9 mouse cellular contexts compared by ENCODE assay signal in the genomic region with DNA sequence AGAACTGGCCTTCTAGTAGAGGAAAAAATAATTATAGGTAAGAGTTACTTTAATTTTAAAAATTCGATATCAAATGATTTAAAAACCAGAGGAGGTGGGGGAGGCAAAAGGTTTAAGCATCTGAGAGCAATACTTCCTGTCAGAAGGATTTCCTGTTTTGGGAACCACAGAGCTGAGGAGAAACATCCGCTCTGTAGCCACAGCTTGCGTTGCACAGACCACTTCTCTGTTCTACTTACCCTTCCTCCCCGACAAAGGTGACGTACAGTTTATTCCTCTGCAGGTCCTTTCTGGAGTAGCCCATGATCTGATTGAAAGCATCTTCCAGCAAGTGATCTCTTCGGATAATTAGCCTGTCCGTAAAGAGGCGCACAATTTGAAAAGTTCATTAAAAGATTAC.
A peak's percentile ranks its signal among the peaks of the same experiment; 100 is the strongest.
DNase-seq lines count a peak whose midpoint lies in the region; ATAC-seq and TF ChIP-seq lines count a peak whose summit lies in the region.
"Had no signal": no experiment of that assay in that cellular context is flagged by ENCODE, and none has a peak within 500 bp of the region (broad histone marks: within the 10 kb centered on the region; RNA-seq: fewer than 3 reads in every experiment).

No protein-coding gene starts in this region.

- H3K4me2 ChIP-seq in lung, embryonic 16.5 days (ENCODE audit: low read depth, low read length): no peak overlapping the region
- H3K4me2 ChIP-seq in hindbrain, embryonic 13.5 days: no peak overlapping the region
- H3K4me2 ChIP-seq in midbrain, embryonic 14.5 days (ENCODE audit: low read length): no peak overlapping the region

- peaks cover 31% of the 10 kb centered on the region for H3K36me3 ChIP-seq in heart, adult 2 months (ENCODE audit: control insufficient read depth, insufficient read depth, low read length)
- peaks cover 7% of the 10 kb centered on the region; the same call in 1 of the 2 replicates for H3K36me3 ChIP-seq in heart, embryonic 10.5 days
- H3K36me3 ChIP-seq in lung, embryonic 16.5 days (ENCODE audit: control insufficient read depth, insufficient read depth, low read length): no peaks in the 10 kb centered on the region
- no peaks in the 10 kb centered on the region for H3K36me3 ChIP-seq in splenic B cell, adult 2 months (ENCODE audit: control insufficient read depth, insufficient read depth, low read length, poor library complexity, severe bottlenecking)
- H3K36me3 ChIP-seq in hindbrain, embryonic 13.5 days: peaks cover 10% of the 10 kb centered on the region
- peaks cover 4% of the 10 kb centered on the region; the same call in 1 of the 2 replicates for H3K36me3 ChIP-seq in midbrain, embryonic 14.5 days (ENCODE audit: control insufficient read depth, insufficient read depth, low read length)

- no peaks in the 10 kb centered on the region for H3K79me2 ChIP-seq in heart, adult 2 months (replicated peaks; ENCODE audit: control insufficient read depth, insufficient read depth, low read length)

- no peaks in the 10 kb centered on the region for H3K9me3 ChIP-seq in heart, embryonic 10.5 days
- no peaks in the 10 kb centered on the region for H3K9me3 ChIP-seq in lung, embryonic 16.5 days (ENCODE audit: control insufficient read depth, low read length)
- no peaks in the 10 kb centered on the region for H3K9me3 ChIP-seq in hindbrain, embryonic 13.5 days
- no peaks in the 10 kb centered on the region for H3K9me3 ChIP-seq in midbrain, embryonic 14.5 days (ENCODE audit: control insufficient read depth, low read length)

- 50% methylated on average over 8 of the region's 8 CpGs for WGBS in heart, adult 2 months
- 77% methylated on average over 8 of the region's 8 CpGs for WGBS in heart, embryonic 10.5 days
- 59% methylated on average over 8 of the region's 8 CpGs for WGBS in lung, embryonic 16.5 days
- WGBS in hindbrain, embryonic 13.5 days: 94% methylated on average over 8 of the region's 8 CpGs
- 91% methylated on average over 8 of the region's 8 CpGs for WGBS in midbrain, embryonic 14.5 days

- no peak overlapping the region for H3K9ac ChIP-seq in heart, adult 2 months (ENCODE audit: low read depth, low read length)
- no peak overlapping the region for H3K9ac ChIP-seq in lung, embryonic 16.5 days (ENCODE audit: low read length)
- no peak overlapping the region for H3K9ac ChIP-seq in hindbrain, embryonic 13.5 days
- no peak overlapping the region for H3K9ac ChIP-seq in midbrain, embryonic 14.5 days (replicated peaks; ENCODE audit: low read length)

- H3K27me3 ChIP-seq in heart, adult 2 months (ENCODE audit: control insufficient read depth, insufficient read depth, low read length): no peaks in the 10 kb centered on the region
- H3K27me3 ChIP-seq in heart, embryonic 10.5 days (ENCODE audit: insufficient read depth, poor library complexity, severe bottlenecking): no peaks in the 10 kb centered on the region
- no peaks in the 10 kb centered on the region for H3K27me3 ChIP-seq in lung, embryonic 16.5 days (ENCODE audit: control insufficient read depth, insufficient read depth, low read depth, low read length)
- H3K27me3 ChIP-seq in splenic B cell, adult 2 months (ENCODE audit: control insufficient read depth, insufficient read depth, low read length, poor library complexity, severe bottlenecking): no peaks in the 10 kb centered on the region
- no peaks in the 10 kb centered on the region for H3K27me3 ChIP-seq in hindbrain, embryonic 13.5 days
- H3K27me3 ChIP-seq in midbrain, embryonic 14.5 days (ENCODE audit: control insufficient read depth, insufficient read depth, low read length): no peaks in the 10 kb centered on the region
- H3K27me3 ChIP-seq: Patski had no signal

- no peak overlapping the region for H3K4me3 ChIP-seq in heart, adult 2 months
- H3K4me3 ChIP-seq in heart, embryonic 10.5 days: no peak overlapping the region
- no peak overlapping the region for H3K4me3 ChIP-seq in brown adipose tissue, adult 24 weeks (ENCODE audit: insufficient read depth, low read depth, low read length)
- H3K4me3 ChIP-seq in lung, embryonic 16.5 days (ENCODE audit: low read length): no peak overlapping the region
- no peak overlapping the region for H3K4me3 ChIP-seq in hindbrain, embryonic 13.5 days
- H3K4me3 ChIP-seq in midbrain, embryonic 14.5 days (replicated peaks; ENCODE audit: low read depth, low read length): no peak overlapping the region

- H3K27ac ChIP-seq in heart, adult 2 months: peak overlapping the region; percentile 67
- H3K27ac ChIP-seq in heart, embryonic 10.5 days: no peak overlapping the region
- H3K27ac ChIP-seq in brown adipose tissue, adult 24 weeks (replicated peaks; ENCODE audit: low read depth, low read length): peak overlapping the region; percentile 64
- 0 out of 2 replicates have a peak overlapping the region, but pooled peaks have one; percentile 27 for H3K27ac ChIP-seq in lung, embryonic 16.5 days (ENCODE audit: low read length)
- no peak overlapping the region for H3K27ac ChIP-seq in hindbrain, embryonic 13.5 days
- H3K27ac ChIP-seq in midbrain, embryonic 14.5 days (replicated peaks; ENCODE audit: low read depth, low read length): no peak overlapping the region

- TF ChIP-seq CTCF in heart, adult 2 months (IDR thresholded peaks at IDR 0.05): no peak

- peak; percentile 49; the same call in 1 of the 2 replicates for ATAC-seq in lung, embryonic 16.5 days (ENCODE audit: low read depth)
- no peak for ATAC-seq in hindbrain, embryonic 13.5 days (ENCODE audit: low FRiP score)
- ATAC-seq in midbrain, embryonic 14.5 days (ENCODE audit: low FRiP score, low TSS enrichment): no peak
- ATAC-seq: Patski had no signal

- intact Hi-C loops in heart, adult 2 months (cut with DNase I): loop anchor here (2.0 kb wide), 1 partner anchor 33 kb away; no protein-coding TSS in a partner anchor

- peak; percentile 82 for TF ChIP-seq EP300 in heart, adult 2 months (IDR thresholded peaks at IDR 0.05; ENCODE audit: insufficient read depth, low read depth, low read length)

- DNase-seq in heart, adult 2 months: peak in 1 of 2 experiments; percentile 73
- DNase-seq in heart, embryonic 10.5 days (ENCODE audit: low spot score): no peak
- peak; percentile 96 for DNase-seq in splenic B cell, adult 2 months (ENCODE audit: low read depth, low spot score)
- no peak for DNase-seq in midbrain, embryonic 14.5 days
- no peak for DNase-seq in right cerebral cortex, adult 2 months (ENCODE audit: low spot score in 2 of 2)

- TF ChIP-seq POLR2A in heart, adult 2 months (IDR thresholded peaks at IDR 0.05; ENCODE audit: insufficient read depth, low read depth, low read length): no peak

- H3K4me1 ChIP-seq in heart, adult 2 months (ENCODE audit: control insufficient read depth, insufficient read depth, low read length): peaks cover 13% of the 10 kb centered on the region
- no peaks in the 10 kb centered on the region for H3K4me1 ChIP-seq in heart, embryonic 10.5 days
- H3K4me1 ChIP-seq in brown adipose tissue, adult 24 weeks (ENCODE audit: control insufficient read depth, insufficient read depth, insufficient read length, low read length): peaks cover 8% of the 10 kb centered on the region; the same call in 1 of the 2 replicates
- peaks cover 2% of the 10 kb centered on the region for H3K4me1 ChIP-seq in lung, embryonic 16.5 days (replicated peaks; ENCODE audit: control insufficient read depth, insufficient read depth, low read length)
- no peaks in the 10 kb centered on the region for H3K4me1 ChIP-seq in hindbrain, embryonic 13.5 days (replicated peaks)
- no peaks in the 10 kb centered on the region for H3K4me1 ChIP-seq in midbrain, embryonic 14.5 days (ENCODE audit: control insufficient read depth, insufficient read depth, low read length)

Comparison
In these comparisons a context has a peak if more than half of its experiments do, and no peak if none do; other contexts are left out.
1. H3K27ac ChIP-seq: peak in heart, adult 2 months (single experiment), brown adipose tissue, adult 24 weeks (single experiment) and lung, embryonic 16.5 days (single experiment); none in heart, embryonic 10.5 days (single experiment), hindbrain, embryonic 13.5 days (single experiment) and midbrain, embryonic 14.5 days (single experiment).